Mouse (Mus musculus) adrenal gland, postnatal 0 days (tissue): ENCODE data around the gene Prss30. TPM values are rescaled to one million over a fixed set of nuclear protein-coding genes. Genes with fewer than 3 reads are reported as not detected.

ENCODE experiments used
- microRNA-seq: library from miRNA; unstranded; fragments of <30 nt; microRNA quantifications from one replicate; pipeline ENCODE4, GENCODE M21; 2016; ENCODE audit warnings: borderline replicate concordance; ENCODE audit not compliant: insufficient number of aligned reads
- polyA plus RNA-seq: library from polyadenylated mRNA; unstranded; fragments of >200 nt; fragmentation: Nextera tagmentation; extraction: Ambion mirVana; gene quantifications from 2 replicates; pipeline ENCODE4 v1.2.1, GENCODE M21; 2015

Prss30 gene
- polyA plus RNA-seq: 0.14 TPM in 1 of 2 replicates, not detected in the other

DNA sequence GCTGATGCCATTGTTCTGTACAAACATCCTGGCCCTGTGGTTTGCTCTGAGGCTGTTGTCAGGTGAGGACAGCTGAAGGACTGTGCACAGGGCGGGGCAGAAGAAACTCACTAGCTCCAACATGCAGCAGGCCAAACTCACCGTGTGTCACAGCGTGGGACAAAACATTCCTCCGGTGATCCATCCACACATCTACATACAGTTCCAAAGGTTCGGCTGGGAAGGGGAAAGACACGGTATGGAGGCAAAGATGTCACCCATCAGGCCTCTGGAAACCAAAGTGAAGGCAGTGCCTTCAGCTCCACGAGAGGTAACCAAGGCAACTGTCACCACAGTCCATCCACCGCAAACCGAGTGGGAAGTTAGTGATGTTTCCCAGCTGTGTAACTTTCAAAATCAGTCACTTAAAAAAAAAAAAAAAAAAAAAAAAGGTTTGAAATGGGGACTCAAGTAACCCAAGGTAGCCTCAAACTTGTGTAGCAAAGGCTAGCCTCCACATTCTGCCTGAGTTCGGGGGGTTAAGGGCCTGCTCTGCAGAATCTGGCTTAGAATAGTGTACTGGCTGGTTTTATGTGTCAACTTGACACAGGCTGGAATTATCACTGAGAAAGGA, at the start of gene Prss30:
TSS of gene Prss30 (minus strand) at position 270 of the 613 bp plus-strand sequence.

DNA sequence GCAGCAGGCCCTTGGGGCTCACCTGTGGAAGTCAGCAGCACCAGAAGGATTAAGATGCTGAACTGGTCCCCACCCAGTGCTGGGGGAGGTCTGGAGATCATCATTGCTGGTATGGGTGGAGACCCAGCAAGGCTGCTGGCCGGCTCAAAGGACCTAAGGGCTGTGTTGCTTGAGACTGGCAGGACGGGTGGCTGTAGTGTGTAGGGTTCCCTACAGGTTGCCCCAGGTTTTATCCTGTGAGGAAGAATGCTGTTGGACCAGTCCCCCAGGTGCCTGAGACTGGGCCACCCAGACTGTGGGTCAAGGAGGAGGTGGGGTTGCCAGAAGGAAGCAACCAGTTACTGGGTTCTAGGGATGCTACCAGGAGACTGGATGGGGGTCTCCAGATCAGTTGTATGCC, 17.5 kb upstream of the Prss30 start, which contains the start of gene Prss22:
TSS of gene Prss22 (minus strand) at position 200 of the 400 bp plus-strand sequence.

DNA sequence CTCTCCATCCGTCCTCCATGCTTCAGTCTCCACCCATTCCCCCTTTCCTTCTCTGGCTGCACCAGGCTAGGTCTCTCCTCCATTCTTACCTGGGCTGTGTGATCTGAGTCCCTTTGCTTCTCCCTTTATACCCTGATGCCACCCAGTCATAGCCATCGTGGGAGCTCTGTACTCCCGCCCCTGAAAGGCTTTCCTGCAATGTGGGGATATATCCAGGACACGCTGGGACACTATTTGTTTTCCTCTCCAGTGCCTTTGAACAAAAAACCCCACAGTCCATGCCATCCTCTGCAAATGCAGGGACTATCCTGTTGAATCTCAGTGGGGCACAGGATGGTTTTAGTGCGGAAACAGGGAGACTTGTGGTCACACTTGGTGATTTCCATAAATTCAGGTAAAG, 25.2 kb downstream of the Prss30 start, which contains the start of gene Sbpl:
TSS of gene Sbpl (minus strand) at position 101 of the 400 bp plus-strand sequence.

DNA sequence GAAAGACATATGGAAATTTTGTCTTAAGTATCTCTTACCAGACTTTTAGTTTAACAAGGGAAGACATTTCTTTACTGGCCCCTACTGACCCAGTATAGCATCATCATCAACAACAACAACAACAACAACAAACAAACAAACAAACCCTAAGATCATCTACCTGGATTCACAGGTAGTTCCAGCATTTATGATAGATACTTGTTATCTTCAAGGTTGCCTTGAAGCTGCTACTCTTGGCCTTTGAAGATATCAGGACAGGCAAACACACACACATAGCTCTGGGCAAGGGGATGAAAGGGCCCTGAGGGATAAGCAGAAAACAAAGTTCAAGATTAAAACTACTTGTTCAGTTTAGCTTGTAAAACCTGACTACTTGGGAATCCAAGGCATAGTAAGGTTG, 39.0 kb downstream of the Prss30 start, which contains the start of gene Sbp:
TSS of gene Sbp (plus strand) at position 301 of the 400 bp plus-strand sequence.

Small RNA genes within 50 kb of the gene (microRNA-seq; reads per million reads assigned to microRNA genes)
- not detected for gene Gm27700

Other genes starting within 250 kb of the Prss30 start
- gene Paqr4, start 239.7 kb downstream of the Prss30 start, polyA plus RNA-seq: 17.0 and 21.6 TPM in 2 replicates
- 0.19 and 0.54 TPM in 2 replicates for gene Kremen2, start 234.7 kb downstream of the Prss30 start, polyA plus RNA-seq
- gene Flywch1, start 209.0 kb downstream of the Prss30 start, polyA plus RNA-seq: 51.5 and 54.6 TPM in 2 replicates
- gene Flywch2, start 194.5 kb downstream of the Prss30 start, polyA plus RNA-seq: 28.8 and 51.4 TPM in 2 replicates
- gene Srrm2, start 190.0 kb downstream of the Prss30 start, polyA plus RNA-seq: 291 and 447 TPM in 2 replicates
- 1,156 and 1,274 TPM in 2 replicates for gene Elob, start 151.4 kb downstream of the Prss30 start, polyA plus RNA-seq
- gene Prss33, start 144.5 kb downstream of the Prss30 start, polyA plus RNA-seq: not detected in 2 replicates
- not detected in 2 replicates for gene Prss32, start 136.7 kb downstream of the Prss30 start, polyA plus RNA-seq
- gene Prss41, start 136.4 kb downstream of the Prss30 start, polyA plus RNA-seq: 0.52 and 0.57 TPM in 2 replicates
- gene Prss21, start 112.5 kb downstream of the Prss30 start, polyA plus RNA-seq: not detected in 2 replicates
- gene Dcpp1, start 99.7 kb downstream of the Prss30 start, polyA plus RNA-seq: not detected in 2 replicates
- not detected in 2 replicates for gene Dcpp2, start 99.7 kb downstream of the Prss30 start, polyA plus RNA-seq
- not detected in 2 replicates for gene Dcpp3, start 63.1 kb downstream of the Prss30 start, polyA plus RNA-seq
- gene Sbp, start 38.9 kb downstream of the Prss30 start, polyA plus RNA-seq: not detected in 2 replicates
- gene Sbpl, start 25.3 kb downstream of the Prss30 start, polyA plus RNA-seq: not detected in 2 replicates
- not detected in 2 replicates for gene Prss22, start 17.5 kb upstream of the Prss30 start, polyA plus RNA-seq
- 0.18 and 0.22 TPM in 2 replicates for gene Prss27, start 57.6 kb upstream of the Prss30 start, polyA plus RNA-seq
- 32.3 and 32.9 TPM in 2 replicates for gene Kctd5, start 92.9 kb upstream of the Prss30 start, polyA plus RNA-seq
- gene Pdpk1, start 170.4 kb upstream of the Prss30 start, polyA plus RNA-seq: 23.3 and 31.5 TPM in 2 replicates
- gene Amdhd2, start 183.2 kb upstream of the Prss30 start, polyA plus RNA-seq: 35.0 and 47.9 TPM in 2 replicates
- 589 and 650 TPM in 2 replicates for gene Atp6v0c, start 189.1 kb upstream of the Prss30 start, polyA plus RNA-seq
- 2.0 and 2.5 TPM in 2 replicates for gene Tbc1d24, start 225.0 kb upstream of the Prss30 start, polyA plus RNA-seq
- gene Ntn3, start 229.0 kb upstream of the Prss30 start, polyA plus RNA-seq: 3.9 and 5.7 TPM in 2 replicates
- 5.3 and 8.3 TPM in 2 replicates for gene Tedc2, start 240.3 kb upstream of the Prss30 start, polyA plus RNA-seq